Mouse (Mus musculus) stomach, postnatal 0 days (tissue): ENCODE data around the gene Map3k6. TPM values are rescaled to one million over a fixed set of nuclear protein-coding genes. Genes with fewer than 3 reads are reported as not detected.

ENCODE experiments used
- ATAC-seq: fragments of 200-750 bp; cut with Nextera tagmentation; 2 replicates; pipeline ENCODE4 v1.8.0; 2017; ENCODE audit not compliant: low FRiP score, low TSS enrichment
- DNase-seq: peaks from one replicate; pipeline ENCODE4 v3.0.0-alpha.2; 2016; ENCODE audit warnings: low spot score
- H3K27ac ChIP-seq: fragments of 300-500 bp; sonication (generic); replicated peaks from 2 replicates; pipeline ENCODE4 v1.5.1; 2014; ENCODE audit warnings: mild to moderate bottlenecking, control low read depth
- H3K27me3 ChIP-seq: fragments of 300-500 bp; sonication (generic); 2 replicates; pipeline ENCODE4 v1.6.1; 2014; ENCODE audit warnings: low read length; ENCODE audit not compliant: control insufficient read depth, insufficient read depth
- H3K36me3 ChIP-seq: fragments of 300-500 bp; sonication (generic); 2 replicates; pipeline ENCODE4 v1.6.1; 2014; ENCODE audit warnings: low read length, mixed read lengths; ENCODE audit not compliant: control insufficient read depth, insufficient read depth
- H3K4me1 ChIP-seq: fragments of 300-500 bp; sonication (generic); replicated peaks from 2 replicates; pipeline ENCODE4 v1.6.1; 2014; ENCODE audit warnings: antibody characterized with exemption; ENCODE audit not compliant: control insufficient read depth, insufficient read depth
- H3K4me2 ChIP-seq: fragments of 300-500 bp; sonication (generic); replicated peaks from 2 replicates; pipeline ENCODE4 v1.6.1; 2014; ENCODE audit warnings: low read depth, mild to moderate bottlenecking, control low read depth, moderate library complexity
- H3K4me3 ChIP-seq: fragments of 300-500 bp; sonication (generic); 2 replicates; pipeline ENCODE4 v1.5.1; 2014; ENCODE audit warnings: low read depth, low read length, control low read depth
- H3K9ac ChIP-seq: fragments of 300-500 bp; sonication (generic); 2 replicates; pipeline ENCODE4 v1.6.1; 2014; ENCODE audit warnings: mild to moderate bottlenecking, low read length, control low read depth, mixed read lengths
- H3K9me3 ChIP-seq: fragments of 300-500 bp; sonication (generic); 2 replicates; pipeline ENCODE4 v1.6.1; 2016; ENCODE audit warnings: low read length; ENCODE audit not compliant: control insufficient read depth
- CTCF ChIP-seq: IDR thresholded peaks from 2 replicates; pipeline ENCODE4 v1.5.1; 2016; ENCODE audit warnings: antibody characterized with exemption, low read depth, mild to moderate bottlenecking, moderate library complexity
- EP300 ChIP-seq: optimal IDR thresholded peaks from 2 replicates; pipeline ENCODE3; 2016; ENCODE audit warnings: antibody characterized with exemption
- WGBS: fragments of 180-500 bp; shearing (Covaris S2); extraction: QIAGEN DNeasy Blood & Tissue Kit; methylation state at CpG from one replicate; pipeline ENCODE4 v1.1.7; 2014; 5-methylcytosine and 5-hydroxymethylcytosine counted together
- polyA plus RNA-seq: library from polyadenylated mRNA; unstranded; fragments of >200 nt; fragmentation: Nextera tagmentation; extraction: Ambion mirVana; gene quantifications from 2 replicates; pipeline ENCODE4 v1.2.1, GENCODE M21; 2015

Map3k6 gene
- polyA plus RNA-seq, 1 experiment from 2014 or later: 17.6 TPM

- H3K9ac ChIP-seq: no peak overlapping the region
- TF ChIP-seq EP300 (no peak), CTCF (no peak)
- no peak overlapping the region for H3K4me3 ChIP-seq
- no peak overlapping the region for H3K4me2 ChIP-seq
- H3K36me3 ChIP-seq: peaks cover 23% of the 10 kb centered on the region
- H3K27me3 ChIP-seq: no peaks in the 10 kb centered on the region
- no peak overlapping the region for H3K27ac ChIP-seq
- no peak for DNase-seq
- WGBS: 84% methylated on average over 9 of the region's 9 CpGs
- no peaks in the 10 kb centered on the region for H3K4me1 ChIP-seq
- no peak for ATAC-seq
- no peaks in the 10 kb centered on the region for H3K9me3 ChIP-seq
Observed at GRCm38 (mm10) chr4:133270929-133271328, 30.3 kb downstream of the Map3k6 start.

GRCm38 (mm10) chr4:133277104-133278026 lies 36.7 kb downstream of the Map3k6 start, which contains the start of gene Tmem222:
TSS of gene Tmem222 (minus strand) at chr4:133277792.
- Histone ChIP-seq H3K4me1 (no peaks in the 10 kb centered on the region; the same call in none of the 2 replicates), H3K36me3 (no peaks in the 10 kb centered on the region), H3K9ac (peak within 1 kb of the TSS; percentile 88), H3K4me2 (peak within 1 kb of the TSS; percentile 77), H3K9me3 (no peaks in the 10 kb centered on the region), H3K27me3 (no peaks in the 10 kb centered on the region), H3K27ac (peak within 1 kb of the TSS; percentile 93), H3K4me3 (peak within 1 kb of the TSS; percentile 89)
- DNase-seq: peak; percentile 95
- ATAC-seq: peak; percentile 97
- under 1% methylated on average over 73 of the region's 73 CpGs for WGBS
- TF ChIP-seq EP300: no peak
- no peak for TF ChIP-seq CTCF

GRCm38 (mm10) chr4:133278067-133278466 lies 37.4 kb downstream of the Map3k6 start:
- H3K27ac ChIP-seq: peak overlapping the region; percentile 93
- no peak for TF ChIP-seq EP300
- no peak for TF ChIP-seq CTCF
- H3K27me3 ChIP-seq: no peaks in the 10 kb centered on the region
- ATAC-seq (no peak), DNase-seq (no peak)
- no peaks in the 10 kb centered on the region; the same call in none of the 2 replicates for H3K4me1 ChIP-seq
- H3K9me3 ChIP-seq: no peaks in the 10 kb centered on the region
- peak overlapping the region; percentile 89 for H3K4me3 ChIP-seq
- 24% methylated on average over 6 of the region's 6 CpGs for WGBS
- H3K4me2 ChIP-seq: peak overlapping the region; percentile 77
- no peaks in the 10 kb centered on the region for H3K36me3 ChIP-seq
- peak overlapping the region; percentile 48 for H3K9ac ChIP-seq

GRCm38 (mm10) chr4:133278482-133278881 lies 37.9 kb downstream of the Map3k6 start:
- Histone ChIP-seq H3K9me3 (no peaks in the 10 kb centered on the region), H3K9ac (no peak overlapping the region), H3K4me1 (no peaks in the 10 kb centered on the region; the same call in none of the 2 replicates), H3K4me2 (no peak overlapping the region), H3K36me3 (no peaks in the 10 kb centered on the region), H3K27ac (no peak overlapping the region), H3K27me3 (no peaks in the 10 kb centered on the region), H3K4me3 (no peak overlapping the region)
- 82% methylated on average over 3 of the region's 3 CpGs for WGBS
- ATAC-seq (no peak), DNase-seq (no peak)
- no peak for TF ChIP-seq EP300
- TF ChIP-seq CTCF: no peak

GRCm38 (mm10) chr4:133281513-133281912 lies 40.9 kb downstream of the Map3k6 start:
- Histone ChIP-seq H3K36me3 (no peaks in the 10 kb centered on the region), H3K4me1 (no peaks in the 10 kb centered on the region; the same call in none of the 2 replicates), H3K4me3 (no peak overlapping the region), H3K27ac (peak overlapping the region; percentile 61), H3K9ac (no peak overlapping the region), H3K4me2 (no peak overlapping the region), H3K9me3 (no peaks in the 10 kb centered on the region), H3K27me3 (no peaks in the 10 kb centered on the region)
- no peak for ATAC-seq
- no peak for DNase-seq
- 38% methylated on average over 7 of the region's 7 CpGs for WGBS
- TF ChIP-seq EP300: no peak
- no peak for TF ChIP-seq CTCF
